Mouse (Mus musculus) embryonic fibroblast, embryonic 13.5 days (primary cell): Measurements from ENCODE around the gene Efna4.

Experiments
- CTCF ChIP-seq: IDR thresholded peaks from 2 replicates; pipeline ENCODE4 v1.5.1; 2011; ENCODE audit warnings: mild to moderate bottlenecking, control low read depth, low read length, moderate library complexity, borderline replicate concordance; ENCODE audit not compliant: insufficient read depth
- POLR2A ChIP-seq: IDR thresholded peaks from 2 replicates; pipeline ENCODE4 v1.6.1; 2011; ENCODE audit warnings: low read depth, mild to moderate bottlenecking, control low read depth, low read length, moderate library complexity

- no peak for TF ChIP-seq POLR2A
- TF ChIP-seq CTCF: no peak
Observed at GRCm38 (mm10) chr3:89318316-89318715, 19.5 kb downstream of the Efna4 start.
